Mouse (Mus musculus) megakaryocyte, embryonic 14.5 days (primary cell): ENCODE results near the gene Fam129b.

Experiments used
- FLI1 ChIP-seq: IDR thresholded peaks from 2 replicates; pipeline ENCODE4 v1.6.1; 2012; ENCODE audit warnings: low read length, inconsistent platforms, mixed read lengths
- GATA1 ChIP-seq: IDR thresholded peaks from 3 replicates; pipeline ENCODE4 v1.6.1; 2012; ENCODE audit warnings: mixed read lengths, low read length, inconsistent platforms, borderline replicate concordance

- TF ChIP-seq GATA1 (no peak), FLI1 (no peak)
Measured at GRCm38 (mm10) chr2:32888029-32888428, 12.1 kb downstream of the Fam129b start.
